Mouse (Mus musculus) layer of hippocampus, adult 2 months (tissue): ENCODE measurements around the gene Hrnr. TPM values are rescaled to one million over a fixed set of nuclear protein-coding genes. Genes with fewer than 3 reads are reported as not detected.

ENCODE experiments used
- DNase-seq, 2 experiments: peaks; one replicate each; pipeline ENCODE4 v3.0.0; 2022; ENCODE audit warnings: low spot score in 2 of 2
- H3K27ac ChIP-seq: fragments of 200-600 bp; 2 replicates; pipeline ENCODE4 v1.8.1; 2022
- H3K4me3 ChIP-seq: fragments of 200-600 bp; 2 replicates; pipeline ENCODE4 v1.8.1; 2022; ENCODE audit warnings: mild to moderate bottlenecking
- CTCF ChIP-seq: fragments of 200-600 bp; conservative IDR thresholded peaks from 2 replicates; pipeline ENCODE4 v1.8.1; 2022; ENCODE audit warnings: antibody characterized with exemption, mild to moderate bottlenecking, moderate library complexity
- long read RNA-seq, 2 experiments: library from polyadenylated mRNA; stranded (forward); transcript quantifications; one replicate each; pipeline ENCODE4 v2.0.0; 2021; ENCODE audit warnings: borderline mapping rate in 2 of 2
- total RNA-seq, 2 experiments: library from RNA; stranded (reverse); gene quantifications; 2 replicates each; pipeline ENCODE4 v1.2.3; 2021

The Hrnr gene
- not detected for total RNA-seq
- long read RNA-seq, experiment 1: 0 reads
- long read RNA-seq, experiment 2: 0 reads

GRCm38 (mm10) chr3:93319449-93319848, at the start of gene Hrnr:
Gene Hrnr, plus strand, starts transcription at chr3:93319749.
- no peak for TF ChIP-seq CTCF

GRCm38 (mm10) chr3:93273223-93273622, 46.3 kb upstream of the Hrnr start, which contains the start of gene Flg:
Gene Flg, plus strand, starts transcription at chr3:93273523.
- no peak for DNase-seq
- no peak for TF ChIP-seq CTCF
- H3K4me3 ChIP-seq: no peak within 1 kb of the TSS
- no peak within 1 kb of the TSS for H3K27ac ChIP-seq

More at GRCm38 (mm10) chr3:93319449-93319848, at the start of gene Hrnr:
- Histone ChIP-seq H3K27ac (no peak within 1 kb of the TSS), H3K4me3 (no peak within 1 kb of the TSS)
- DNase-seq: no peak

- no peak for TF ChIP-seq CTCF
- DNase-seq: no peak
- Histone ChIP-seq H3K4me3 (no peak overlapping the region), H3K27ac (no peak overlapping the region)
These were observed 22.0 kb upstream of the Hrnr start for GRCm38 (mm10) chr3:93297542-93297941.

- no peak for TF ChIP-seq CTCF
- DNase-seq: no peak
- Histone ChIP-seq H3K27ac (no peak overlapping the region), H3K4me3 (no peak overlapping the region)
These were observed 19.7 kb upstream of the Hrnr start for GRCm38 (mm10) chr3:93299832-93300231.

GRCm38 (mm10) chr3:93301896-93302295, 17.7 kb upstream of the Hrnr start:
- no peak for TF ChIP-seq CTCF
- H3K4me3 ChIP-seq: no peak overlapping the region
- H3K27ac ChIP-seq: no peak overlapping the region
- DNase-seq: no peak

- TF ChIP-seq CTCF: peak; percentile 69
- no peak overlapping the region for H3K27ac ChIP-seq
- H3K4me3 ChIP-seq: no peak overlapping the region
- no peak for DNase-seq
These were observed 13.4 kb upstream of the Hrnr start for GRCm38 (mm10) chr3:93306142-93306541.

- no peak for DNase-seq
These were observed 8.2 kb upstream of the Hrnr start for GRCm38 (mm10) chr3:93311371-93311770.

GRCm38 (mm10) chr3:93314388-93314787, 5.2 kb upstream of the Hrnr start:
- Histone ChIP-seq H3K27ac (no peak overlapping the region), H3K4me3 (no peak overlapping the region)
- TF ChIP-seq CTCF: peak; percentile 84
- peak; percentile 7 to 16 for DNase-seq

More at GRCm38 (mm10) chr3:93311371-93311770, 8.2 kb upstream of the Hrnr start:
- H3K27ac ChIP-seq: no peak overlapping the region
- TF ChIP-seq CTCF: no peak
- H3K4me3 ChIP-seq: no peak overlapping the region

- TF ChIP-seq CTCF: no peak
- H3K4me3 ChIP-seq: no peak overlapping the region
- H3K27ac ChIP-seq: peak overlapping the region; percentile 80
- DNase-seq: peak in 1 of 2 experiments; percentile 39
These were observed 18.2 kb downstream of the Hrnr start for GRCm38 (mm10) chr3:93337749-93338148.

- no peak for TF ChIP-seq CTCF
- DNase-seq: no peak
- H3K4me3 ChIP-seq: no peak overlapping the region
- H3K27ac ChIP-seq: peak overlapping the region; percentile 55; the same call in 1 of the 2 replicates
These were observed 20.5 kb downstream of the Hrnr start for GRCm38 (mm10) chr3:93340021-93340420.

GRCm38 (mm10) chr3:93346896-93347295, 27.3 kb downstream of the Hrnr start:
- peak in 1 of 2 experiments; percentile 28 for DNase-seq
- TF ChIP-seq CTCF: no peak
- Histone ChIP-seq H3K27ac (peak overlapping the region; percentile 60), H3K4me3 (no peak overlapping the region)

GRCm38 (mm10) chr3:93360045-93360444, 40.5 kb downstream of the Hrnr start:
- DNase-seq: peak; percentile 45 to 78
- TF ChIP-seq CTCF: peak; percentile 88
- no peak overlapping the region for H3K4me3 ChIP-seq
- no peak overlapping the region for H3K27ac ChIP-seq

- TF ChIP-seq CTCF: peak; percentile 93
- Histone ChIP-seq H3K4me3 (no peak overlapping the region), H3K27ac (no peak overlapping the region)
- peak; percentile 20 to 35 for DNase-seq
These were observed 42.5 kb downstream of the Hrnr start for GRCm38 (mm10) chr3:93361933-93362574.

GRCm38 (mm10) chr3:93366966-93367575, 47.5 kb downstream of the Hrnr start:
- no peak for DNase-seq
- no peak for TF ChIP-seq CTCF
- Histone ChIP-seq H3K27ac (no peak overlapping the region), H3K4me3 (no peak overlapping the region)
